Mouse (Mus musculus) E14TG2a.4 (cell line): ENCODE data around the gene Zfp414.

Experiments
- H3K27me3 ChIP-seq: 2 replicates; pipeline ENCODE4 v1.6.1; 2014; ENCODE audit warnings: low read length, control low read depth; ENCODE audit not compliant: insufficient read depth
- H3K36me3 ChIP-seq: 2 replicates; pipeline ENCODE4 v1.6.1; 2014; ENCODE audit warnings: low read length, control low read depth; ENCODE audit not compliant: insufficient read depth
- H3K4me1 ChIP-seq: replicated peaks from 2 replicates; pipeline ENCODE4 v1.6.1; 2014; ENCODE audit warnings: low read depth, low read length, control low read depth
- H3K4me3 ChIP-seq: replicated peaks from 2 replicates; pipeline ENCODE4 v1.5.1; 2014; ENCODE audit warnings: mild to moderate bottlenecking, low read length
- H3K9me3 ChIP-seq: 2 replicates; pipeline ENCODE4 v1.6.1; 2014; ENCODE audit warnings: low read length, control low read depth
- CTCF ChIP-seq: conservative IDR thresholded peaks from 2 replicates; pipeline ENCODE4 v1.5.1; 2014; ENCODE audit warnings: low read length
- NANOG ChIP-seq: IDR thresholded peaks from 2 replicates; pipeline ENCODE4 v1.6.1; 2014; ENCODE audit warnings: borderline replicate concordance, low read length, mixed read lengths
- POU5F1 ChIP-seq: IDR thresholded peaks from 2 replicates; pipeline ENCODE4 v1.6.1; 2014; ENCODE audit warnings: low read length, borderline replicate concordance

Zfp414 gene

DNA sequence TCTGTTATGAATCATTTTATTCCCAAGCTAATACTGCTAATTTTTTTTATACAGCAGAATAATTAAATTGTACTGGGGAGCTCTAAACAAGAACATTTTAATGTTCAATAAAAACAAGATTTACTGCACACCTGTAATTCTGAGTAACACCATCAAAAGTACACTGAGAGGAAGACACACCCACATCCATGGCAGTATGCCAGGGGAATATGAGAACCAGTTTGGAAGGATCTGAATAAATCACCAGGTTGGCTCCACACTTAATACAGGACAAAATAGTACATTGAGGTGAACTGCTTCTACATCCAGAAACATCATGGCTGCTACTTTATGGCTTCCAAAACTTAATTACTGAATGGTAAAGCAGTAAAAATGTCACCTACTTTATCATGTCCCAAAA lies 46.6 kb downstream of the Zfp414 start:
- H3K27me3 ChIP-seq, result no peaks in the 10 kb centered on the region
- peaks cover 85% of the 10 kb centered on the region for H3K36me3 ChIP-seq
- no peaks in the 10 kb centered on the region for H3K9me3 ChIP-seq
- H3K4me1 ChIP-seq, result peaks cover 82% of the 10 kb centered on the region
- no peak overlapping the region for H3K4me3 ChIP-seq
- TF ChIP-seq CTCF (no peak), POU5F1 (no peak), NANOG (no peak)

DNA sequence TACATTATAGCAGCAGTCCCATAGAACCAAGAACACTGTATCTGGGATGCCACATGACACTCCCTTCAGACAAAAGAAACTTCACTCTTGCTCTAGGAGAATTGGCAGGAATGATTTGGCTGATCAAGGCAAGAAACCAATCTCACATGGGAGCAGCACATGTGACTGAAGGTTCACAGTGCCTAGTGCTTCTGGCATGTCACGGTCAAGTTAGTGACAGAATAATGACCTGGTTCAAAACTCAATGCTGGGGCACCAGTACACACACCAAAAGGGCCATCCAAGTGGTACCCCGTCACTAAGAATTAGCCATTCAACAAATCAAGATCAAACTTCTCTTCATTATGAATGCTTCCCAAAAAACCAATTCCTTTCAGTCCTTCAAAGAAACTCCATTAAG lies 47.2 kb downstream of the Zfp414 start:
- no peak overlapping the region for H3K4me3 ChIP-seq
- H3K9me3 ChIP-seq, result no peaks in the 10 kb centered on the region
- TF ChIP-seq CTCF (no peak), NANOG (no peak), POU5F1 (no peak)
- peaks cover 79% of the 10 kb centered on the region for H3K4me1 ChIP-seq
- H3K36me3 ChIP-seq, result peaks cover 85% of the 10 kb centered on the region
- no peaks in the 10 kb centered on the region for H3K27me3 ChIP-seq

DNA sequence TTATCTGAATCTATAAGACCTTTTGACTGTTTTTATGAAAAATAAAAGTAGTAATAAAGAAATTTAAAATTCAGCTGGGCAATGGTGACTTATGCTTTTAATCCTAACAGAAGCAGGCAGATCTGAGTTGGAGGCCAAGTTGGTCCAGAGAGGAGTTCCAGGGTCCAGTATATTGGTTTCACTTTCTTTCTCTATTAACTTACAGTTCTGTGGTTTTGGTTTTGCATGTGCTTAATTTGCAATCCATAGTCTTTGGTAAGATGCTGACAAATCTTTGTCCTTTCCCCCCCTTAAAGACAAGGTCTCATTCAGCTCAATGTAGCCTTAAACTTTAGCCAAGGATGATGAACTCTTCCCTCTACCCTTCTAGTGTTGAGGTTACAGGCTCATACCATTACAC lies 49.9 kb downstream of the Zfp414 start:
- no peak for TF ChIP-seq CTCF
- no peak for TF ChIP-seq POU5F1
- TF ChIP-seq NANOG, result no peak
- no peak overlapping the region for H3K4me3 ChIP-seq
- H3K4me1 ChIP-seq, result peaks cover 82% of the 10 kb centered on the region
- H3K9me3 ChIP-seq, result no peaks in the 10 kb centered on the region
- H3K27me3 ChIP-seq, result no peaks in the 10 kb centered on the region
- peaks cover 91% of the 10 kb centered on the region for H3K36me3 ChIP-seq
